Mouse (Mus musculus): ENCODE results near the gene Sufu. TPM values are rescaled to one million over a fixed set of nuclear protein-coding genes. Genes with fewer than 3 reads are reported as not detected.

Sufu gene
- total RNA-seq, 1 experiment from 2014 or later: 11.8 TPM

DNA sequence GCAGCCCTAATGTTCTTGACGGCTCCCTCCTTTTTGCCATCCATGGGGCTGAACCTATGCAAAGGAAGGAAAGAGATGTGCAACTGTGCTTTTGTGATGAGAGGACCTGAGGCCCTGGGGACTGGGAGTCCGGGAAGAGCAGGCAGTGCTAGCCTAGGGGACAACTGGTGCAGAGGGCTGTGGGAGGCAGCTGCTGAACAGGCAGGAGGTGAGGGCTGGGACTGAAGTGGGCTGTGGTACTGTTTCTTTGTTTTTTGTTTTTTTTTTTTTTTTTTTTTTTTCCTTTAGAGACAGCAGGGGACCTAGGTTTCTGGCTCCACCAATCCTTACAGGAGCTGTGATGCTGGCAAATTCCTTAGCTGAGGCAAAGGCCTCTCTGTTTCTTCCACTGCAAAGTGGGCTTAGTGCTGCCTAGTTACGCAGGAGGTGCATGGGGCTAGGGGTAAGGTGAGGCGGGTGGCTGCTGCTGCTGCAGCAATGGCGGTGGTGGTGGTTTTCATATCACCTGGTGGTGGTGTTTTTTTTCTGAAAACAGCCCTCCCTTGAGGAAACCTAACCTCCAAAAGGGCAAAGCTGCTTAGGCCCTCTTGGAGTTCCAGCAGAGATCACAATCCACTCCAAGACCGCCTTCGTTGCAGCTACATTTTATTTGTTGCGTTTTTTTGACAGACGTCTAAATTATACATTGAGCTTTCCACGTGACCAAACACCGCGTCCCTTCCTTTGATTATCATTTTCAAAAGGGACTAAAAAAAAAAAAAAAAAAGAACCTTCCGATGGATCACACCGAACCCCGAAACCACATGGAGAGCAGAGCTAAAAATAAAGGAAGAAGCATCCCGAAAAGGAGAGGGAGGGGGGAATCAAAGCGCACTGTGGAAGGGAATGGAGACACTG is 131.2 kb downstream of the Sufu start:
- no peak for ATAC-seq (replicated peaks in 1 of 2; ENCODE audit: insufficient read depth in 1 of 2, low FRiP score in 2 of 2, low TSS enrichment in 1 of 2, low read depth in 1 of 2, poor library complexity in 2 of 2, severe bottlenecking in 2 of 2)

- peak; percentile 67 to 74 for ATAC-seq (replicated peaks in 1 of 2; ENCODE audit: insufficient read depth in 1 of 2, low FRiP score in 2 of 2, low TSS enrichment in 1 of 2, low read depth in 1 of 2, poor library complexity in 2 of 2, severe bottlenecking in 2 of 2)
Measured at GRCm38 (mm10) chr19:46528529-46529213, 132.0 kb downstream of the Sufu start.

GRCm38 (mm10) chr19:46529601-46530448 is 133.1 kb downstream of the Sufu start:
- ATAC-seq (replicated peaks in 1 of 2; ENCODE audit: insufficient read depth in 1 of 2, low FRiP score in 2 of 2, low TSS enrichment in 1 of 2, low read depth in 1 of 2, poor library complexity in 2 of 2, severe bottlenecking in 2 of 2): no peak

- no peak for ATAC-seq (replicated peaks in 1 of 2; ENCODE audit: insufficient read depth in 1 of 2, low FRiP score in 2 of 2, low TSS enrichment in 1 of 2, low read depth in 1 of 2, poor library complexity in 2 of 2, severe bottlenecking in 2 of 2)
Measured at GRCm38 (mm10) chr19:46530449-46530990, 133.8 kb downstream of the Sufu start.

DNA sequence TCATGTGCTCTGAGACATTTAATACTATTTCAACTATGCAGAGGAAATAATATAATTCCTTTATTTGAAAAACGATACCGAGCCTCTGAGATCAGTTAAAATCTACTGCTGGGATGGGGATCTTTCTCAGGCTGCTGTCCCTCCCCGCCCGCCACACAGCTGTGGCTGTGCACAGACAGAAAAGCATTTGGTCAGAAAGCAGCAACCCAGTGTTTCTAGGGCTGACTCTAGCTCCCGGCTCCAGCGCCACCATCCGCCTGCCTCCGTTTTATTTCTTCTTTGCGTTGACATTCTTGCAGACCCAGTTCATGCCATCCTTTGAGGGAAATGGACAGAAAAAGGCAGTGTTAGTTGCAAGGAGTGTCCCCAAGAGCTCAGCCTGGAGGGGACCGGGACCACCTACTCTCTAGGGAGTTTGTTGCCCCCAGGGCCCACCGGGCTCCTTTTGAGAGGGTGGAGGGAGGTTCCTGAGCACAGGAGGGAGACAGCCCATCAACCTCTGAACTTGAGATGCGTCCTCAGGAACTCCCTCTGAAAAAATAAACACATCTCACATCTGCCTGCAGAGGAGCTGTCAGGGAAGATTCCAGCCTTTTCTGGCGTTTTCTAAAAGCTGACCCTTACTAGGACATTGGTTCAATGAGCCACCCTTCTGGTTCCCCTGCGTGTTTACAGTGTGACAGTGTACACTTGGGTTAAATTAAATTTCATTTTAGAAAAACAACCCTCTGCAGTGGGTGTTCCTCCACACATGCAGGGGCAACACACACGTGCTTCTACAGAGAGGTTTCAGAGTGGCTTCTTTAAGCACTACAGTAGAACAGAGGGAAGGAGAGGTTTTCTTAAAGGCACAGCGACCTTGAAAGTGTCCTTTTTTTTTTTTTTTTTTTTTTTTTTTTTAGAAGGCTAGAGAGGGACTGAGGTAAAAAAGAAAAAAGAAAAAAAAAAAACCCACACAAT is 134.7 kb downstream of the Sufu start:
- no peak for ATAC-seq (replicated peaks in 1 of 2; ENCODE audit: insufficient read depth in 1 of 2, low FRiP score in 2 of 2, low TSS enrichment in 1 of 2, low read depth in 1 of 2, poor library complexity in 2 of 2, severe bottlenecking in 2 of 2)

DNA sequence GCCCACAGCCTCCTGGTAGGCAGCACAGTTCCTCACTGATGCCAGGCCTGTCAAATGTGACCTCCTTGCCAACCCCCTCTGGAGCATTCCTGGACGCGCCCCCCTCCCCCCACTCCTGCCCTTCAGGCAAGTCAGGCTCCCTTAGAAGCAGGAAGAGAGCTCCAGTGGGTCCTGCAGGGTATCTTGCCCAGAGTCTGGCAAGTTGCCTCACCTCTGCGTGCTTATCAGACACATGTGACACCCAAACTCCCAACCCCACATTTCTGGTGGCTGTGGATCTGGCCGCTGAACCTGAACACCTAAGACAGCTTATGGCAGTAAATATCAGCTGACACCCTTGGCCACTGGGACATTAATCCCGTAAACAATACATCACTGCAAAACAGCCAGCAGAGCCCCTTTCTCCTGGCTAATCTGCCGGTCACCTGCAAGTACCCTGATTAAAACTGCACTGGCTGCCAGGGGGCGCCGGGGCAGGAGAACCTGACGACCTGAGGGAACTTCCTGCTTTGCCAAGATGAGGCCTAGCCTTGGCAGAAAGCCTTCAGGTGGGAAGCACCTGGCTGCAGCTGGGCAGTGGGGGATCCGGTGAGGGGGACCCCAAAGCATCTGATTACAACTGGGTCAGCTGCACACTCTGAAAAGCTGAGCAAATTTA is 135.5 kb downstream of the Sufu start:
- ATAC-seq (replicated peaks in 1 of 2; ENCODE audit: insufficient read depth in 1 of 2, low FRiP score in 2 of 2, low TSS enrichment in 1 of 2, low read depth in 1 of 2, poor library complexity in 2 of 2, severe bottlenecking in 2 of 2): peak in 1 of 2 experiments; percentile 30; a peak in 1 of 4 replicates

DNA sequence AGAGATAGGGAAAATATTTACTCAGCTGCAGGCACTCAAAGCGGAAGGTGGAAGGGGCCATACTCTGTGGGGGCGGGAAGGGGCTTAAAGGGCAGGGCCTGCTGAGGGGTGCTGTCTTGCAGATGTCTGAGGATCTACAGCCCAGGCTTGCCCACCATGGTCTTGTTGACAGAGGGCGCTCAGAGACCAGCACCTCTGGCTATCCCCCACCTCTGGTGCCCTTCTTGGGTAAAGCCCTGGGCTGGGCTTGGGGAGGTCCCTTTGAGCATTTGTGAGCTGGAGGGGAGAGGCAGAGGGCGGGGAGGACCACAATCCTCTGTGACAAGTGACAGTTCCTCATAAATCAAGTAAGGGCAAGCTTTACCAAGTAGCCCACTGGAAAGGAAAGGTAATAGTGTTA is 136.4 kb downstream of the Sufu start:
- no peak for ATAC-seq (replicated peaks in 1 of 2; ENCODE audit: insufficient read depth in 1 of 2, low FRiP score in 2 of 2, low TSS enrichment in 1 of 2, low read depth in 1 of 2, poor library complexity in 2 of 2, severe bottlenecking in 2 of 2)

DNA sequence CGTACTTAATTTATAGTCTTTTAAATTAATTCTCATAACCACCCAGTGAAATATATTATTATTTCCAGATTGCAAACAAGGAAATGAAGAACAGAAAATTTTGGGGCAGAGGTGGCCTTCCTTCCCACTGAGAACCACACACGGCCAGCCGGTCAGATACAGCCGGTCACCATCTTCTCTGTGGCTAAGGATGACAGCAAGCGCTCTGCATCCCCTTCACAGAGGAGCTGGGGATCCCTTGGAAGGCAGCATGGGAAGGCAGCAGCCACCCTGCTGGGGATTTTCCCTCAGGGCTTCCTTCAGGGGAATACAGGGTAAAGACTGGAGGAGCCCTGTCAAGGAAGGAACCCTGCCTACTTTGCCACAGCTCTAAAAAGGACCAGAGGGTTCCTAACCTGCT is 136.8 kb downstream of the Sufu start:
- no peak for ATAC-seq (replicated peaks in 1 of 2; ENCODE audit: insufficient read depth in 1 of 2, low FRiP score in 2 of 2, low TSS enrichment in 1 of 2, low read depth in 1 of 2, poor library complexity in 2 of 2, severe bottlenecking in 2 of 2)

DNA sequence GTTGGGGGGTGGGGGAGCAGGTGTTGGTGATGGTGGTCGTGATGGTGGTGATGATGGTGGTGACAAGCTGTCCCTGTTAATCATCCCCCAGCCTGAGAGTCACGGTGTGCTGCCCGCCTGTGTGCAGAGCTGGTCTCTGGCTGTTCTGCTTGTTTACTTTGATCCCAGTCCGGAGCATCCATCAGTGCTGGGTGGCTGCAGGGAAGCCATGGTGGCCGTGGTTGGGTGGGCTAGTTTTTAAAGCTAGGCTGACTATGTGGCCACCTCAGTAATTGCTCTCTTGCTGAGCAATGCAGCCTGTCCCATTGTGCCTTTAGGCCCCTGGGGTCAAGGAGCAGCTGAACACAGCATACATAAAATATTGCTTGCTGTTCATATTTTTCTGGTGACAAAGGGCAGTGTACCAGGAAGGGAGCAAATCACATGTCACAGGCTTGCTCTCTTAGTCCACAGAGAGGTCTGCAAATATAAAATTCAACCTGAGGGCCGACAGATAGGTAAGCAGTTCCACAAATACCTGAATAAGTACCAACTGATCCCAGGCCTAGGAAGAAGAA is 137.9 kb downstream of the Sufu start:
- ATAC-seq (replicated peaks in 1 of 2; ENCODE audit: insufficient read depth in 1 of 2, low FRiP score in 2 of 2, low TSS enrichment in 1 of 2, low read depth in 1 of 2, poor library complexity in 2 of 2, severe bottlenecking in 2 of 2): no peak

DNA sequence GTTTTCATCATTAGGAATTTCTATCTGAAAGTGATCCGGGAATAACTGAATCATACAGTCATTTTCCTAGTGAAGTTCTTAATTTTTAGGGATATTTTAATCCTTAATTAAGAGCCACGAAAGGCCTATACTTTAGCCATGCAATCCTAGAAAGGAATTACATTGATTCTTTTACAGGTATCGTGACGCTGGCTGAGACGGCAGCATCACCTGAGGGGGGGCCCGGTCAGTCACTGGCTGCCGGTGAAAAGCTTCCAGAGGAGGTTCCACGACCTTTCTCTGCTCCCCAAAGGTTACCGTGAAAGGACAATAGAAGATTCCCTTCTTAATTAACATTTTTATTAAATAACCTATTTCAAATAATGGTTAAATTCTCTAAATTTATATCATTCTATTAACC is 140.7 kb downstream of the Sufu start:
- ATAC-seq (replicated peaks in 1 of 2; ENCODE audit: insufficient read depth in 1 of 2, low FRiP score in 2 of 2, low TSS enrichment in 1 of 2, low read depth in 1 of 2, poor library complexity in 2 of 2, severe bottlenecking in 2 of 2): no peak

DNA sequence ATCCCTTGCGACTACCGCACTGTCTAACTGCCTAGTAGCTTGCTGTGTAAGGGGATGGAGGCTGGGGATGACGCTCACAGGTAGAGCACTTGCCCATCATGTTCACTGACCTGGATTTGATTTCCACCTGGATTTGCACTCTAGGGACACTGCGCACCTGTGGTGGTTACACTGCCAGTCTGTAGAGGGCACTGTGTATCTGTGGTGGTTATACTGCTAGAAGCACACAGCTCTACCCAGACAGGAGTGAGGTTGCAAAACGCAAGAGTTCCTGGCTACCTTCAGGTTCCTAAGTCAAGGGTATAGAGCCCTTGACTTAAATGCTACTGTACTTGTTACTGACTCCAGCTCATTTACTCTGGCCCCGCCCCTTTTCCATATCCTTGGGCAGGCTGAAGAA is 141.5 kb downstream of the Sufu start:
- no peak for ATAC-seq (replicated peaks in 1 of 2; ENCODE audit: insufficient read depth in 1 of 2, low FRiP score in 2 of 2, low TSS enrichment in 1 of 2, low read depth in 1 of 2, poor library complexity in 2 of 2, severe bottlenecking in 2 of 2)

Other genes starting within 250 kb of the Sufu start
- not detected in 2 replicates for gene Pitx3, start 248.6 kb upstream of the Sufu start, total RNA-seq (2017)
- gene Gbf1, start 244.4 kb upstream of the Sufu start, total RNA-seq (2017): 37.7 and 39.6 TPM in 2 replicates
- 9.6 and 11.8 TPM in 2 replicates for gene Nfkb2, start 92.6 kb upstream of the Sufu start, total RNA-seq (2017)
- gene Psd, start 69.7 kb upstream of the Sufu start, total RNA-seq (2017): 1.3 and 2.4 TPM in 2 replicates
- 0.81 and 3.5 TPM in 2 replicates for gene Fbxl15, start 68.7 kb upstream of the Sufu start, total RNA-seq (2017)
- 112 and 129 TPM in 2 replicates for gene Cuedc2, start 58.2 kb upstream of the Sufu start, total RNA-seq (2017)
- gene Mfsd13a, start 55.8 kb upstream of the Sufu start, total RNA-seq (2017): 5.9 and 8.6 TPM in 2 replicates
- 1.3 and 3.0 TPM in 2 replicates for gene 2310034G01Rik, start 46.6 kb upstream of the Sufu start, total RNA-seq (2017)
- gene Actr1a, start 1.1 kb upstream of the Sufu start, total RNA-seq (2017): 73.4 and 97.6 TPM in 2 replicates
- gene Trim8, start 104.8 kb downstream of the Sufu start, total RNA-seq (2017): 18.0 and 21.6 TPM in 2 replicates
- gene Arl3, start 176.3 kb downstream of the Sufu start, total RNA-seq (2017): 28.8 and 35.8 TPM in 2 replicates
- gene Sfxn2, start 176.5 kb downstream of the Sufu start, total RNA-seq (2017): 7.8 and 12.5 TPM in 2 replicates
- gene Wbp1l, start 202.2 kb downstream of the Sufu start, total RNA-seq (2017): 40.5 and 41.6 TPM in 2 replicates

Data from hematopoietic stem cell, adult 5-6 weeks (primary cell).